Mouse (Mus musculus): ENCODE data around the gene Phf20. TPM values are rescaled to one million over a fixed set of nuclear protein-coding genes. Genes with fewer than 3 reads are reported as not detected.

Phf20 gene
- polyA plus RNA-seq, 2 experiments = 2.9 to 10.1 TPM

- Histone ChIP-seq H3K4me2 (ENCODE audit: low read depth) (no peak overlapping the region), H3K4me1 (replicated peaks; ENCODE audit: control insufficient read depth in 2 of 2, insufficient read depth in 2 of 2, low read length in 1 of 2) (peaks cover 0 to 15% of the 10 kb centered on the region in 2 experiments; a peak in 2 of 4 replicates), H3K9me3 (ENCODE audit: control insufficient read depth, low read length) (no peaks in the 10 kb centered on the region), H3K36me3 (replicated peaks; ENCODE audit: control insufficient read depth, insufficient read depth, low read depth) (peaks cover 5% of the 10 kb centered on the region; the same call in 1 of the 2 replicates), H3K4me3 (ENCODE audit: insufficient read depth in 1 of 2, low read depth in 2 of 2, low read length in 2 of 2) (no peak overlapping the region), H3K27me3 (ENCODE audit: control insufficient read depth, insufficient read depth, low read length) (no peaks in the 10 kb centered on the region), H3K9ac (replicated peaks) (no peak overlapping the region), H3K27ac (peak overlapping the region; percentile 8; the same call in 1 of the 2 replicates)
- ATAC-seq (ENCODE audit: insufficient read depth) (no peak), DNase-seq (ENCODE audit: low read depth in 3 of 3, low spot score in 3 of 3) (no peak)
- no peak for TF ChIP-seq EP300 (IDR thresholded peaks at IDR 0.05; ENCODE audit: low read depth)
- no peak for TF ChIP-seq CTCF (IDR thresholded peaks at IDR 0.05; ENCODE audit: low read depth)
- WGBS (ENCODE audit: insufficient replicate concordance) = 20% methylated on average over 2 of the region's 2 CpGs
Observed at GRCm38 (mm10) chr2:156257051-156257450, 60.8 kb downstream of the Phf20 start.

- Histone ChIP-seq H3K27me3 (ENCODE audit: control insufficient read depth, insufficient read depth, low read length) (no peaks in the 10 kb centered on the region), H3K9me3 (ENCODE audit: control insufficient read depth, low read length) (no peaks in the 10 kb centered on the region), H3K9ac (replicated peaks) (no peak overlapping the region), H3K4me2 (ENCODE audit: low read depth) (no peak overlapping the region), H3K4me1 (replicated peaks; ENCODE audit: control insufficient read depth in 2 of 2, insufficient read depth in 2 of 2, low read length in 1 of 2) (peaks cover 0 to 15% of the 10 kb centered on the region in 2 experiments; a peak in 2 of 4 replicates), H3K27ac (no peak overlapping the region), H3K4me3 (ENCODE audit: insufficient read depth in 1 of 2, low read depth in 2 of 2, low read length in 2 of 2) (no peak overlapping the region), H3K36me3 (replicated peaks; ENCODE audit: control insufficient read depth, insufficient read depth, low read depth) (peaks cover under 1% of the 10 kb centered on the region; the same call in 1 of the 2 replicates)
- TF ChIP-seq EP300 (IDR thresholded peaks at IDR 0.05; ENCODE audit: low read depth) (no peak), CTCF (IDR thresholded peaks at IDR 0.05; ENCODE audit: low read depth) (no peak)
- 44% methylated on average over 11 of the region's 11 CpGs for WGBS (ENCODE audit: insufficient replicate concordance)
- DNase-seq (ENCODE audit: low read depth in 3 of 3, low spot score in 3 of 3) (no peak), ATAC-seq (ENCODE audit: insufficient read depth) (no peak)
Observed at GRCm38 (mm10) chr2:156257922-156258761, 61.9 kb downstream of the Phf20 start.

GRCm38 (mm10) chr2:156260968-156261367 lies 64.7 kb downstream of the Phf20 start:
- Histone ChIP-seq H3K4me2 (ENCODE audit: low read depth) (no peak overlapping the region), H3K4me3 (ENCODE audit: insufficient read depth in 1 of 2, low read depth in 2 of 2, low read length in 2 of 2) (no peak overlapping the region), H3K27me3 (ENCODE audit: control insufficient read depth, insufficient read depth, low read length) (no peaks in the 10 kb centered on the region), H3K36me3 (replicated peaks; ENCODE audit: control insufficient read depth, insufficient read depth, low read depth) (no peaks in the 10 kb centered on the region; the same call in 1 of the 2 replicates), H3K4me1 (replicated peaks; ENCODE audit: control insufficient read depth in 2 of 2, insufficient read depth in 2 of 2, low read length in 1 of 2) (peaks cover 0 to 15% of the 10 kb centered on the region in 2 experiments; a peak in 2 of 4 replicates), H3K27ac (no peak overlapping the region), H3K9ac (replicated peaks) (no peak overlapping the region), H3K9me3 (ENCODE audit: control insufficient read depth, low read length) (no peaks in the 10 kb centered on the region)
- no peak for TF ChIP-seq EP300 (IDR thresholded peaks at IDR 0.05; ENCODE audit: low read depth)
- peak; percentile 46; the same call in 1 of the 2 replicates for TF ChIP-seq CTCF (IDR thresholded peaks at IDR 0.05; ENCODE audit: low read depth)
- DNase-seq (ENCODE audit: low read depth in 3 of 3, low spot score in 3 of 3) (no peak), ATAC-seq (ENCODE audit: insufficient read depth) (no peak)
- WGBS (ENCODE audit: insufficient replicate concordance) = 75% methylated on average over 2 of the region's 2 CpGs

- Histone ChIP-seq H3K9ac (replicated peaks) (no peak overlapping the region), H3K36me3 (replicated peaks; ENCODE audit: control insufficient read depth, insufficient read depth, low read depth) (no peaks in the 10 kb centered on the region; the same call in 1 of the 2 replicates), H3K27ac (no peak overlapping the region), H3K9me3 (ENCODE audit: control insufficient read depth, low read length) (no peaks in the 10 kb centered on the region), H3K27me3 (ENCODE audit: control insufficient read depth, insufficient read depth, low read length) (no peaks in the 10 kb centered on the region), H3K4me2 (ENCODE audit: low read depth) (no peak overlapping the region), H3K4me1 (replicated peaks; ENCODE audit: control insufficient read depth in 2 of 2, insufficient read depth in 2 of 2, low read length in 1 of 2) (0 out of 4 replicates have a peak, but pooled peaks cover 0 to 2% of the 10 kb centered on the region in 2 experiments), H3K4me3 (ENCODE audit: insufficient read depth in 1 of 2, low read depth in 2 of 2, low read length in 2 of 2) (no peak overlapping the region)
- WGBS (ENCODE audit: insufficient replicate concordance) = 71% methylated on average over 4 of the region's 4 CpGs
- TF ChIP-seq CTCF (IDR thresholded peaks at IDR 0.05; ENCODE audit: low read depth) (no peak), EP300 (IDR thresholded peaks at IDR 0.05; ENCODE audit: low read depth) (no peak)
- ATAC-seq (ENCODE audit: insufficient read depth) (no peak), DNase-seq (ENCODE audit: low read depth in 3 of 3, low spot score in 3 of 3) (no peak)
Observed at GRCm38 (mm10) chr2:156263204-156263893, 67.1 kb downstream of the Phf20 start.

GRCm38 (mm10) chr2:156267636-156268035 lies 71.4 kb downstream of the Phf20 start:
- no peak for TF ChIP-seq CTCF (IDR thresholded peaks at IDR 0.05; ENCODE audit: low read depth)
- TF ChIP-seq EP300 (IDR thresholded peaks at IDR 0.05; ENCODE audit: low read depth) = no peak
- no peak overlapping the region for H3K27ac ChIP-seq
- H3K4me3 ChIP-seq (ENCODE audit: insufficient read depth in 1 of 2, low read depth in 2 of 2, low read length in 2 of 2) = no peak overlapping the region
- H3K36me3 ChIP-seq (replicated peaks; ENCODE audit: control insufficient read depth, insufficient read depth, low read depth) = no peaks in the 10 kb centered on the region
- no peaks in the 10 kb centered on the region for H3K27me3 ChIP-seq (ENCODE audit: control insufficient read depth, insufficient read depth, low read length)
- DNase-seq (ENCODE audit: low read depth in 3 of 3, low spot score in 3 of 3) (no peak), ATAC-seq (ENCODE audit: insufficient read depth) (no peak)
- H3K9ac ChIP-seq (replicated peaks) = no peak overlapping the region
- H3K4me2 ChIP-seq (ENCODE audit: low read depth) = no peak overlapping the region
- WGBS (ENCODE audit: insufficient replicate concordance) = 83% methylated on average over 9 of the region's 9 CpGs
- no peaks in the 10 kb centered on the region for H3K9me3 ChIP-seq (ENCODE audit: control insufficient read depth, low read length)
- H3K4me1 ChIP-seq (replicated peaks; ENCODE audit: control insufficient read depth in 2 of 2, insufficient read depth in 2 of 2, low read length in 1 of 2) = no peaks in the 10 kb centered on the region

Data from liver, embryonic 14.5 days (tissue).